In genomic region chr1:182040538-182040937, GRCm38 (mm10) we compare ENCODE assay signal across 27 mouse cellular contexts.
"Had no signal": no experiment of that assay in that cellular context is flagged by ENCODE, and none has a peak within 500 bp of the region (broad histone marks: within the 10 kb centered on the region; RNA-seq: fewer than 3 reads in every experiment).

No protein-coding gene starts in this region.

- H3K36me3 ChIP-seq: heart, embryonic 13.5 days; heart, embryonic 15.5 days; hindbrain, embryonic 13.5 days; hindbrain, embryonic 15.5 days; kidney, embryonic 15.5 days; limb, embryonic 10.5 days; limb, embryonic 12.5 days; liver, embryonic 13.5 days; liver, embryonic 15.5 days had no signal

- H3K9ac ChIP-seq: heart, embryonic 13.5 days; heart, embryonic 15.5 days; hindbrain, embryonic 13.5 days; hindbrain, embryonic 15.5 days; kidney, embryonic 15.5 days; limb, embryonic 12.5 days; liver, embryonic 13.5 days; liver, embryonic 15.5 days had no signal

- H3K4me1 ChIP-seq: heart, embryonic 15.5 days; kidney, embryonic 15.5 days; limb, embryonic 10.5 days; limb, embryonic 12.5 days; liver, embryonic 13.5 days; liver, embryonic 15.5 days had no signal

- H3K27me3 ChIP-seq: heart, embryonic 13.5 days; heart, embryonic 15.5 days; hindbrain, embryonic 13.5 days; hindbrain, embryonic 15.5 days; kidney, embryonic 15.5 days; limb, embryonic 12.5 days; liver, embryonic 13.5 days; liver, embryonic 15.5 days had no signal

- DNase-seq: gastrocnemius, adult 2 months; gastrocnemius, postnatal 14 days; gastrocnemius, postnatal 36 days; heart, adult 11 months; heart, adult 2 months; heart, postnatal 14 days; heart, postnatal 36 days; kidney, adult 11 months; kidney, adult 2 months; kidney, adult 9 months; kidney, postnatal 14 days; kidney, postnatal 36 days; layer of hippocampus, adult 9-11 months; layer of hippocampus, postnatal 36 days; liver; liver, embryonic 13.5 days had no signal

- H3K9me3 ChIP-seq: heart, embryonic 15.5 days; hindbrain, embryonic 13.5 days; hindbrain, embryonic 15.5 days; kidney, embryonic 15.5 days; limb, embryonic 10.5 days; limb, embryonic 12.5 days; liver, embryonic 13.5 days; liver, embryonic 15.5 days had no signal

- H3K27ac ChIP-seq: gastrocnemius, adult 2 months; heart, adult 2 months; heart, embryonic 13.5 days; heart, embryonic 15.5 days; hindbrain, embryonic 13.5 days; hindbrain, embryonic 15.5 days; hindbrain, postnatal 0 days; kidney, embryonic 15.5 days; kidney, postnatal 0 days; left cerebral cortex, adult 2 months; limb, embryonic 10.5 days; limb, embryonic 12.5 days; liver, embryonic 13.5 days; liver, embryonic 15.5 days had no signal

- H3K4me3 ChIP-seq: gastrocnemius, adult 2 months; heart, adult 2 months; heart, embryonic 13.5 days; heart, embryonic 15.5 days; hindbrain, embryonic 13.5 days; hindbrain, embryonic 15.5 days; kidney, embryonic 15.5 days; left cerebral cortex, adult 2 months; limb, embryonic 10.5 days; limb, embryonic 12.5 days; liver, embryonic 13.5 days; liver, embryonic 15.5 days had no signal
